Mouse (Mus musculus) mature B cell (primary cell): ENCODE data around the gene Olfr12.

Source experiments
- in situ Hi-C: fragments of 300-500 bp; cut with MboI; formaldehyde crosslinking; loops from 2 replicates; pipeline ENCODE4 v1.14.3; 2019

Gene Olfr12

GRCm38 (mm10) chr1:92638736-92639135, 21.1 kb downstream of the Olfr12 start:
- in situ Hi-C loops, result loop anchor here (25.0 kb wide), 1 partner anchor 1101 kb away; the partner anchor contains the start of gene Asb1

GRCm38 (mm10) chr1:92640393-92640792, 22.8 kb downstream of the Olfr12 start:
- in situ Hi-C loops, result loop anchor here (10.0 to 25.0 kb wide), 2 partner anchors 166 to 1103 kb away; partner anchors contain the start of genes Asb1 and Ndufa10

GRCm38 (mm10) chr1:92641514-92642272, 24.1 kb downstream of the Olfr12 start, which contains the start of gene Cops9:
Cops9 (minus strand) TSS chr1:92641985.
- in situ Hi-C loops, result loop anchor here (10.0 to 25.0 kb wide), 2 partner anchors 167 to 1104 kb away; partner anchors contain the start of genes Asb1 and Ndufa10

- in situ Hi-C loops, result loop anchor here (10.0 to 25.0 kb wide), 2 partner anchors 169 to 1106 kb away; partner anchors contain the start of genes Asb1 and Ndufa10
These were observed 26.1 kb downstream of the Olfr12 start for GRCm38 (mm10) chr1:92643691-92644090.

- in situ Hi-C loops, result loop anchor here (10.0 to 25.0 kb wide), 2 partner anchors 170 to 1108 kb away; partner anchors contain the start of genes Asb1 and Ndufa10
These were observed 27.3 kb downstream of the Olfr12 start for GRCm38 (mm10) chr1:92644916-92645315.

- in situ Hi-C loops, result loop anchor here (10.0 to 25.0 kb wide), 2 partner anchors 171 to 1109 kb away; partner anchors contain the start of genes Asb1 and Ndufa10
These were observed 28.5 kb downstream of the Olfr12 start for GRCm38 (mm10) chr1:92646111-92646510.

GRCm38 (mm10) chr1:92646601-92647000, 29.0 kb downstream of the Olfr12 start:
- in situ Hi-C loops, result loop anchor here (10.0 to 25.0 kb wide), 2 partner anchors 172 to 1109 kb away; partner anchors contain the start of genes Asb1 and Ndufa10

GRCm38 (mm10) chr1:92647026-92647425, 29.4 kb downstream of the Olfr12 start:
- in situ Hi-C loops, result loop anchor here (10.0 to 25.0 kb wide), 2 partner anchors 172 to 1110 kb away; partner anchors contain the start of genes Asb1 and Ndufa10

- in situ Hi-C loops, result loop anchor here (10.0 to 25.0 kb wide), 2 partner anchors 173 to 1110 kb away; partner anchors contain the start of genes Asb1 and Ndufa10
These were observed 30.2 kb downstream of the Olfr12 start for GRCm38 (mm10) chr1:92647752-92648151.

- in situ Hi-C loops, result loop anchor here (10.0 to 25.0 kb wide), 2 partner anchors 173 to 1111 kb away; partner anchors contain the start of genes Asb1 and Ndufa10
These were observed 30.6 kb downstream of the Olfr12 start for GRCm38 (mm10) chr1:92648197-92648596.

- in situ Hi-C loops, result loop anchor here (10.0 to 25.0 kb wide), 2 partner anchors 174 to 1111 kb away; partner anchors contain the start of genes Asb1 and Ndufa10
These were observed 31.1 kb downstream of the Olfr12 start, which contains the start of gene Otos for GRCm38 (mm10) chr1:92648673-92649072. Otos (minus strand) TSS chr1:92648841.

- in situ Hi-C loops, result no loop called here
These were observed 33.9 kb downstream of the Olfr12 start for GRCm38 (mm10) chr1:92651467-92651866.

GRCm38 (mm10) chr1:92653179-92653578, 35.6 kb downstream of the Olfr12 start:
- in situ Hi-C loops, result no loop called here

- in situ Hi-C loops, result no loop called here
These were observed 37.1 kb downstream of the Olfr12 start for GRCm38 (mm10) chr1:92654676-92655075.

- in situ Hi-C loops, result no loop called here
These were observed 39.6 kb downstream of the Olfr12 start for GRCm38 (mm10) chr1:92657025-92657820.

GRCm38 (mm10) chr1:92659392-92659791, 41.8 kb downstream of the Olfr12 start:
- in situ Hi-C loops, result no loop called here

GRCm38 (mm10) chr1:92667106-92667505, 49.5 kb downstream of the Olfr12 start:
- in situ Hi-C loops, result no loop called here

GRCm38 (mm10) chr1:92669430-92669829, 51.8 kb downstream of the Olfr12 start:
- in situ Hi-C loops, result no loop called here

GRCm38 (mm10) chr1:92671326-92671725, 53.7 kb downstream of the Olfr12 start:
- in situ Hi-C loops, result no loop called here
